Mouse (Mus musculus) kidney, embryonic 16.5 days (tissue): Measurements from ENCODE around the gene Hypk. TPM values are rescaled to one million over a fixed set of nuclear protein-coding genes. Genes with fewer than 3 reads are reported as not detected.

Experiments
- ATAC-seq: fragments of 200-750 bp; cut with Nextera tagmentation; 2 replicates; pipeline ENCODE4 v1.8.0; 2017; ENCODE audit warnings: moderate TSS enrichment; ENCODE audit not compliant: low FRiP score, low TSS enrichment
- H3K27ac ChIP-seq: fragments of 300-500 bp; sonication (generic); 2 replicates; pipeline ENCODE4 v1.5.1; 2014; ENCODE audit warnings: low read length
- H3K27me3 ChIP-seq: fragments of 300-500 bp; sonication (generic); 2 replicates; pipeline ENCODE4 v1.6.1; 2014; ENCODE audit warnings: low read length, control low read depth, mixed read lengths; ENCODE audit not compliant: insufficient read depth
- H3K36me3 ChIP-seq: fragments of 300-500 bp; sonication (generic); 2 replicates; pipeline ENCODE4 v1.6.1; 2014; ENCODE audit warnings: low read length, control low read depth, mixed read lengths; ENCODE audit not compliant: insufficient read depth
- H3K4me1 ChIP-seq: fragments of 300-500 bp; sonication (generic); 2 replicates; pipeline ENCODE4 v1.6.1; 2014; ENCODE audit warnings: low read length, control low read depth, mixed read lengths; ENCODE audit not compliant: insufficient read depth
- H3K4me2 ChIP-seq: fragments of 300-500 bp; sonication (generic); replicated peaks from 2 replicates; pipeline ENCODE4 v1.6.1; 2014; ENCODE audit warnings: low read depth, low read length
- H3K4me3 ChIP-seq: fragments of 300-500 bp; sonication (generic); 2 replicates; pipeline ENCODE4 v1.5.1; 2014; ENCODE audit warnings: mild to moderate bottlenecking, low read length
- H3K9ac ChIP-seq: fragments of 300-500 bp; sonication (generic); replicated peaks from 2 replicates; pipeline ENCODE4 v1.6.1; 2014; ENCODE audit warnings: low read length
- H3K9me3 ChIP-seq: fragments of 300-500 bp; sonication (generic); 2 replicates; pipeline ENCODE4 v1.6.1; 2016; ENCODE audit warnings: low read length, control low read depth
- WGBS: fragments of 180-500 bp; shearing (Covaris S2); extraction: QIAGEN DNeasy Blood & Tissue Kit; methylation state at CpG from one replicate; pipeline ENCODE4 v1.1.7; 2014; 5-methylcytosine and 5-hydroxymethylcytosine counted together
- polyA plus RNA-seq: library from polyadenylated mRNA; unstranded; fragments of >200 nt; fragmentation: Nextera tagmentation; extraction: Ambion mirVana; gene quantifications from 2 replicates; pipeline ENCODE4 v1.2.1, GENCODE M21; 2015

The Hypk gene
- polyA plus RNA-seq, 1 experiment from 2014 or later, result 106 TPM

- no peaks in the 10 kb centered on the region for H3K27me3 ChIP-seq
- ATAC-seq, result no peak
- no peak overlapping the region for H3K27ac ChIP-seq
- H3K4me3 ChIP-seq, result no peak overlapping the region
- WGBS, result 91% methylated on average over 2 of the region's 2 CpGs
- no peak overlapping the region for H3K9ac ChIP-seq
- no peaks in the 10 kb centered on the region for H3K4me1 ChIP-seq
- H3K9me3 ChIP-seq, result no peaks in the 10 kb centered on the region
- peaks cover 67% of the 10 kb centered on the region for H3K36me3 ChIP-seq
- no peak overlapping the region for H3K4me2 ChIP-seq
These were observed 29.9 kb upstream of the Hypk start for GRCm38 (mm10) chr2:121423166-121423565.

- Histone ChIP-seq H3K9me3 (no peaks in the 10 kb centered on the region), H3K4me1 (no peaks in the 10 kb centered on the region), H3K27ac (no peak overlapping the region), H3K27me3 (no peaks in the 10 kb centered on the region), H3K36me3 (peaks cover 72% of the 10 kb centered on the region), H3K9ac (no peak overlapping the region), H3K4me2 (no peak overlapping the region), H3K4me3 (no peak overlapping the region)
- ATAC-seq, result no peak
- WGBS, result 100% methylated on average over 2 of the region's 2 CpGs
These were observed 27.2 kb upstream of the Hypk start for GRCm38 (mm10) chr2:121425890-121426289.

- Histone ChIP-seq H3K4me3 (no peak overlapping the region), H3K27ac (no peak overlapping the region), H3K27me3 (no peaks in the 10 kb centered on the region), H3K9me3 (no peaks in the 10 kb centered on the region), H3K9ac (no peak overlapping the region), H3K4me1 (no peaks in the 10 kb centered on the region), H3K4me2 (no peak overlapping the region), H3K36me3 (peaks cover 67% of the 10 kb centered on the region)
- ATAC-seq, result no peak
- WGBS, result 100% methylated on average over 1 of the region's 1 CpGs
These were observed 18.2 kb upstream of the Hypk start for GRCm38 (mm10) chr2:121434854-121435253.

GRCm38 (mm10) chr2:121439746-121440145, 13.3 kb upstream of the Hypk start:
- H3K4me1 ChIP-seq, result peaks cover 12% of the 10 kb centered on the region
- no peak for ATAC-seq
- no peaks in the 10 kb centered on the region for H3K9me3 ChIP-seq
- peaks cover 28% of the 10 kb centered on the region for H3K36me3 ChIP-seq
- H3K27me3 ChIP-seq, result no peaks in the 10 kb centered on the region
- no peak overlapping the region for H3K4me2 ChIP-seq
- no peak overlapping the region for H3K27ac ChIP-seq
- no peak overlapping the region for H3K9ac ChIP-seq
- 61% methylated on average over 4 of the region's 4 CpGs for WGBS
- H3K4me3 ChIP-seq, result no peak overlapping the region

GRCm38 (mm10) chr2:121440834-121441605, 12.1 kb upstream of the Hypk start:
- H3K36me3 ChIP-seq, result peaks cover 19% of the 10 kb centered on the region
- no peak overlapping the region for H3K27ac ChIP-seq
- H3K9ac ChIP-seq, result no peak overlapping the region
- 68% methylated on average over 5 of the region's 5 CpGs for WGBS
- no peaks in the 10 kb centered on the region for H3K9me3 ChIP-seq
- H3K27me3 ChIP-seq, result no peaks in the 10 kb centered on the region
- no peak overlapping the region for H3K4me3 ChIP-seq
- peaks cover 12% of the 10 kb centered on the region for H3K4me1 ChIP-seq
- no peak for ATAC-seq
- no peak overlapping the region for H3K4me2 ChIP-seq

GRCm38 (mm10) chr2:121441800-121442199, 11.3 kb upstream of the Hypk start:
- Histone ChIP-seq H3K4me2 (peak overlapping the region; percentile 60), H3K4me1 (peaks cover 12% of the 10 kb centered on the region), H3K36me3 (peaks cover 16% of the 10 kb centered on the region), H3K27me3 (no peaks in the 10 kb centered on the region), H3K27ac (no peak overlapping the region), H3K9ac (peak overlapping the region; percentile 63), H3K9me3 (no peaks in the 10 kb centered on the region), H3K4me3 (peak overlapping the region; percentile 46)
- WGBS, result 1% methylated on average over 11 of the region's 11 CpGs
- ATAC-seq, result peak; percentile 24; the same call in 1 of the 2 replicates

GRCm38 (mm10) chr2:121442259-121443067, 10.6 kb upstream of the Hypk start:
- peaks cover 12% of the 10 kb centered on the region for H3K4me1 ChIP-seq
- H3K4me2 ChIP-seq, result peak overlapping the region; percentile 60
- H3K27ac ChIP-seq, result no peak overlapping the region
- peak overlapping the region; percentile 46 for H3K4me3 ChIP-seq
- peak; percentile 88 for ATAC-seq
- no peaks in the 10 kb centered on the region for H3K9me3 ChIP-seq
- WGBS, result 1% methylated on average over 30 of the region's 30 CpGs
- no peaks in the 10 kb centered on the region for H3K27me3 ChIP-seq
- H3K9ac ChIP-seq, result peak overlapping the region; percentile 63
- H3K36me3 ChIP-seq, result peaks cover 16% of the 10 kb centered on the region

- Histone ChIP-seq H3K27ac (no peak overlapping the region), H3K4me3 (peak overlapping the region; percentile 46), H3K9me3 (no peaks in the 10 kb centered on the region), H3K9ac (peak overlapping the region; percentile 63), H3K27me3 (no peaks in the 10 kb centered on the region), H3K4me1 (peaks cover 15% of the 10 kb centered on the region), H3K4me2 (peak overlapping the region; percentile 60), H3K36me3 (peaks cover 10% of the 10 kb centered on the region)
- 3% methylated on average over 8 of the region's 8 CpGs for WGBS
- ATAC-seq, result no peak
These were observed 10.1 kb upstream of the Hypk start for GRCm38 (mm10) chr2:121443068-121443349.

GRCm38 (mm10) chr2:121444178-121444577, 8.9 kb upstream of the Hypk start, which contains the start of gene Ell3:
Gene Ell3 (minus strand): TSS chr2:121444278.
- Histone ChIP-seq H3K27me3 (no peaks in the 10 kb centered on the region), H3K36me3 (peaks cover 4% of the 10 kb centered on the region), H3K4me3 (peak within 1 kb of the TSS; percentile 46), H3K9ac (no peak within 1 kb of the TSS), H3K4me2 (peak within 1 kb of the TSS; percentile 60), H3K4me1 (peaks cover 16% of the 10 kb centered on the region), H3K9me3 (no peaks in the 10 kb centered on the region), H3K27ac (no peak within 1 kb of the TSS)
- 89% methylated on average over 1 of the region's 1 CpGs for WGBS
- no peak for ATAC-seq

- Histone ChIP-seq H3K36me3 (no peaks in the 10 kb centered on the region), H3K4me1 (peaks cover 16% of the 10 kb centered on the region), H3K9ac (no peak overlapping the region), H3K9me3 (no peaks in the 10 kb centered on the region), H3K27me3 (no peaks in the 10 kb centered on the region), H3K4me3 (no peak overlapping the region), H3K27ac (no peak overlapping the region), H3K4me2 (no peak overlapping the region)
- no peak for ATAC-seq
- 81% methylated on average over 3 of the region's 3 CpGs for WGBS
These were observed 8.0 kb upstream of the Hypk start for GRCm38 (mm10) chr2:121445117-121445516.
